Mouse (Mus musculus) layer of hippocampus, postnatal 14 days (tissue): Measurements from ENCODE around the gene Espl1. TPM values are rescaled to one million over a fixed set of nuclear protein-coding genes. Genes with fewer than 3 reads are reported as not detected.

Experiments used
- DNase-seq, 2 experiments: peaks; one replicate each; pipeline ENCODE4 v3.0.0; 2021 to 2022; ENCODE audit warnings: low spot score in 2 of 2, mixed read lengths in 1 of 2
- total RNA-seq, 2 experiments: library from RNA; stranded (reverse); gene quantifications; 2 replicates each; pipeline ENCODE4 v1.2.3; 2021

Espl1 gene
- total RNA-seq, 2 experiments from 2014 or later = 1.6 to 1.7 TPM

GRCm38 (mm10) chr15:102273982-102274716, 21.9 kb upstream of the Espl1 start:
- no peak for DNase-seq

DNA sequence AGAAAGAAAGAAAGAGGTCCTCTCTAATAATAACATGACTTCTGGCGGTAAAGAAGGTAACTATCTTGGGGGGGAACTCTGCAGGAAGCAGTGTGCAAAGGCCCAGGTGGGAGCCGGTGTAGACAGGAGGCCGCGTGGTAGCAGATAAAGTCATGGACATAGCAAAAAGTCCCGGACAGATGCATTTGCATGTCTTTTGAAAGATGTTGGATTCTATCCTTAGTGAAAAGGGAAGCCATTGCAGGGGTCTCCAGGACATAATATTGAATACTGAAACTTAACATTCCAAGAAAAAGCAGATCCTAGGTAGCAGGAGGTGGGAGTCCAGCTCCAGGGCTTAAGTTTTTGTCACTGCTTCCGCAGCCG, 17.4 kb upstream of the Espl1 start:
- no peak for DNase-seq

DNA sequence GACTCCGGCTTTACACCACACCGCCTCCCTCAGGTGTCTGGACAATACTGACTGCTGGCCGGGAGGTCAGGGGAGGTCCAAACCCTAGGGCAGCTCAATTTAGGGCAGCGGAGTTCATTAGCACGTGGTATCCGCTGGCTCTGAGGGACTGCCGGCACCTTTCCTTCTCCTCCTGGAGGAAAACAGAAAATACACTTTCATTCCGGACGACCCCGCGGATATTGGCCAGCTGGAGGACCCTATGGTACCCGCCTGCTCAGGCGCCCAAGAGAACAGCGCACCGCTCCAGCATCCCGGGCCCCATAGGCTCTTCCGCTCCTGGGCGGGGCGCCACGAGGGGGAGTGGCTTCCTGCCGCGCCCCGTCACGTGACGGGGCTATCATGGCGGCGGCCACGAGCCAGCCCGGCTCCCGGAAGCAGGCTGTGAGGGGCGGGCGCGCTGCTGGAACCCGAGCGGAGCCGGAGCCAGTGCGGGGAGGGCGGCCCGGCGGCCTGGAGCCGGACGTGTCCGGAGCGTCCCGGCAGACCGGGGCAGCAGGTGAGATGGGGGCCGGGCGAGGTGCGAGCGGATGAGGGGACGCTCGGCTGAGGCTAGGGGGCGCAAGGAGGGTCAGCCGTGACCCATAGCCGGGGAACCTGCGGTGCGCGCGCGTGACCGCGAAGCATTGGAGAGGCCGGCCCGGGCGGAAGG, 16.8 kb upstream of the Espl1 start, which contains the start of gene Mfsd5:
Gene Mfsd5, plus strand, starts transcription at position 363 of the 691 bp plus-strand sequence.
- DNase-seq = peak; percentile 85 to 86

DNA sequence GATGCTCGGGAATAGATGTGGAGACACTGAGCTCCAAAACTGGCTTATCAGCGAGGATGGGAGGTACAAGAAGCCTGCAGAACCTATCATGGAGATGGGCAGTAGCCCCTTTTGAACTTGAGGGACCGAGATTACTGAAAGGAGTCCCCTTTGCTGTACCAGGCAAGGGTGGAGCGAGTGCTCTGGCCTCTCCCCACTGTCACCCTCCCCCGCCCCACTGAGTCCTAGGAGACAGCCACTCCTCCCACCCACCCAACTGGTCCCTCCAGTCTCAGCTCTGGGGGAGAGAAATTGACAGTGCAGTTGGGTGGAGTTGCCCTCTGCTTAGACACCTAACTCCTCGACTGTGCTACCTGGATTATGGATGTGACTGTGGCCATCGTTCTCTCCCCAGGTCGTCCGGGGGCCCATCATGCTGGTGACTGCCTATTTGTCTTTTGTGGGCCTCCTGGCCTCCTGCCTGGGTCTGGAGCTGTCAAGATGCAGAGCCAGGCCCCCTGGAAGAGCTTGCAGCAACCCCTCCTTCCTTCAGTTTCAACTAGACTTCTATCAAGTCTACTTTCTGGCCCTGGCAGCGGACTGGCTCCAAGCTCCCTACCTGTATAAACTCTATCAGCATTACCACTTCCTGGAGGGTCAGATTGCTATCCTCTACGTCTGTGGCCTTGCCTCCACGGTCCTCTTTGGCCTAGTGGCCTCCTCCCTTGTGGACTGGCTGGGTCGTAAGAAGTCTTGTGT, 16.1 kb upstream of the Espl1 start:
- no peak for DNase-seq

- no peak for DNase-seq
Measured at GRCm38 (mm10) chr15:102280623-102281022, 15.4 kb upstream of the Espl1 start.

DNA sequence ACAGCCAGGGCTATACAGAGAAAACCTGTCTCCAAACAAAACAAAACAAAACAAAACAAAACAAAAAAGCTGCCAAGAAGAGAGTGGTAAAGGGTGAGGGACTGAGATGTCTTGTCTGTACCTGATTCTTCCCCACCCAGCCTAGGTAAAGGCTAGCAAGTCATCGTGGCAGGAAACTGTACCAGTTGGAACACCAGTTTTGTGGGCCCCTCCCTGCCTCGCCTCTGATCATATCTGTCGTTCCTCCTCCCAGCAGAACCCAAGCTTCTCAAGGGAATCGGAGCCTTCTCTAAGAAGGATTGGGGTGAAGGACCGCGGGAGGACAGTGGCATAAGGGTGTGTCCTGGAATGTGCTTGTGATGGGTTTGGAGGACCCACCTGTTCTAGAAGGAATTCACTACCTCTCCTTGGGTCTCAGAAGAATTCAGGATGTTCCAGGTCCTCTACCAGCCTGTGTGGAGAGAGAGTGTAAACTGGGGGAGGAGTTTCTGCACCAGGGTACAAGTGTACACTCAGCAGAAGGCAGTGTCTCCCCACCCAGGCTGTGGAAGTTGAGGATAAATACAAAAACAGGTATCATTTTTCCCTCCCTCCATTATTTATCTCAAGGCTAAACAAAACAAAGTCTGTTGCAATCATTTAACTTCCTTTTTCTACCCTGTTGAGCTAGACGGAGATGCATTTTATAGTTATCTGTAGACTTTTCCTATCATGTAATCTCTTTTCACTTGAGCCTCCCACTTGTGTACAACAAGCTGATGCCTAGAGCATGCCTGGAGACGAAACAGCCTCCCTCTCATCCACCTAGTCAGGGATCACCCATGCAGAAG, 13.4 kb upstream of the Espl1 start:
- no peak for DNase-seq

DNA sequence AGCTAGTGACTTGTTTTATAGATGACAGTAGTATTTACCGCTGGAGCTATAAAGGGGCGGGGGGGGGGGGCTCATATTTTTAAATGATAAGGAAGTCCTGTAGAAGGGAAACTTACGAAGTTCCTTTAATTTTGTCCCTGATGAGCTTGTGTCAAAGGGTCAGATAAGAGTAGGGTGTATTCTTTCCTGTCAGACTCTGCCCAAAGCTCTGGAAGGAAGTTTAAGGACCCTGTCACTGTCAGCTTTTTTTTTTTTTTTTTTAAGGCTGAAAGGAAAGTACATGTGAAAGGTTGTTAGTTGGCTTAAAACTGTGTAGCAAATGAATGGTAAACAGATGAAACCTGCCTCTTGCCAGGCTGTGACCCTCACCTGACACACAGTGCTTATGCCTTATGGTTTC, 12.4 kb upstream of the Espl1 start:
- DNase-seq = no peak

DNA sequence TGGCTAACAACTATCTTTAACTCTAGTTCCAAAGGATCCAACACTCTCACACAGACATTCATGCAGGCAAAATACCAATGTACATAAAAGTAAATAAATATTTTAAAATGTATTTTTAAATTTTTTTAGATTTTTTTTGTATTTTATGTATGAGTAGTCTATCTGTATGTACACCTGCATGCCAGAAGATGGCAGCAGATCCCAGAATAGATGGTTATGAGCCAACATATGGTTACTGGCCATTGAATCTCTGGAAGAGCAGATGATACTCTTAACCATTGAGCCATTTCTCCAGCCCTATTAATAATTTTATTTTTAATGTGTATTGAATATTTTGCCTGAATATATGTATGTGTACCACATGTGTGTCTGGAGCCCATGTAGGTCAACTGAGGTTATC, 8.7 kb upstream of the Espl1 start:
- no peak for DNase-seq

- DNase-seq = no peak
Measured at GRCm38 (mm10) chr15:102296368-102297006, 421 bp downstream of the Espl1 start.

GRCm38 (mm10) chr15:102302542-102302941, 6.5 kb downstream of the Espl1 start:
- DNase-seq = no peak

GRCm38 (mm10) chr15:102308717-102309116, 12.7 kb downstream of the Espl1 start:
- no peak for DNase-seq

DNA sequence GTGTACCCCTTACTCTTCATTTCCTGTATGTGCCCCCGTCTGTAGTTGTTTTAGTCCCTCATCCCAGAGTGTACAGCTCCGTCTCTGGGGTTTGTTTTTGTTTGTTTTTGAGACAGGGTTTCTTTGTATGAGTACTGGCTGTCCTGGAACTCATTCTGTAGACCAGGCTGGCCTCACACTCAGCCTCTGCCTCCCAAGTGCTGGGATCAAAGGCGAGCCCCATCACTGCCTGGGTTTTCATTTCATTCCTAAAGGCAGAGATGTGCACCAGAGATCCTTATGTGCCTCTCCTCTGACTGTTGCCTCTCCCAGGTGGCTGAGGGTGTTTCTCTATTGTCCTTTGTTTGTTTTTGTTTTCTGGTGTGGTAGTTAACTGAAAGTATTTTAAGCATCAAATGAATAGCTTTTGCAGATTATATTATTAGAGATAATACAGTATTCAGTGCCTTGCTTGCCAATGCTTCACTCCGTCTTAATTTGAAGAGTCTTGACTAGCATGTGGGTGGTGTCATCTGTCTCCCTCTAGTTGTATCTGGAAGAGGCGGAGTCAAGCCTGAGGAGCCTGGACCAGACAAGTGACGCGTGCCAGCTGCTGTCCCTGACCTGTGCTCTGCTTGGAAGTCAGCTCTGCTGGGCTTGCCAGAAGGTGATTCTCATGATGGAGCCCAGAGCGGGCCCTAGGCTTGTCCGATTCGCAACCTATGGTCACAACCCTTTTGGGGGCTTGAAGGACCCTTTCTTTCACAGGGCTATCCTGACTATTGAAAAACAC, 14.2 kb downstream of the Espl1 start:
- DNase-seq = no peak

GRCm38 (mm10) chr15:102311489-102311888, 15.4 kb downstream of the Espl1 start:
- no peak for DNase-seq

DNA sequence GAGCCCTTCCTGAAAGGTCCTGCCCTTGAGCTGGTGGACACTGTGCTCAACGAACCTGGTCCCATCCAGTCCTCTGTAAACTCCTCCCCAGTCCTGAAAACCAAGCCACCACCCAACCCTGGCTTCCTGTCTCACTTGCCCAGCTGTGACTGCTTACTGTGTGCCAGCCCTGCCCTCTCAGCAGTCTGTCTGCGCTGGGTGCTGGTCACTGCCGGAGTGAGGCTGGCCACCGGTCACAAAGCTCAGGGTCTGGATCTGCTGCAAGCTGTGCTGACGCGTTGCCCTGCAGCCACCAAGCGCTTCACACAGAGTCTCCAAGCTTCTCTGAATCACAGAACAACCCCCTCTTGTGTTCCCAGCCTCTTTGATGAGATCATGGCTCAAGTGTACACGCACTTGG, 19.2 kb downstream of the Espl1 start:
- DNase-seq = peak in 1 of 2 experiments; percentile 40

DNA sequence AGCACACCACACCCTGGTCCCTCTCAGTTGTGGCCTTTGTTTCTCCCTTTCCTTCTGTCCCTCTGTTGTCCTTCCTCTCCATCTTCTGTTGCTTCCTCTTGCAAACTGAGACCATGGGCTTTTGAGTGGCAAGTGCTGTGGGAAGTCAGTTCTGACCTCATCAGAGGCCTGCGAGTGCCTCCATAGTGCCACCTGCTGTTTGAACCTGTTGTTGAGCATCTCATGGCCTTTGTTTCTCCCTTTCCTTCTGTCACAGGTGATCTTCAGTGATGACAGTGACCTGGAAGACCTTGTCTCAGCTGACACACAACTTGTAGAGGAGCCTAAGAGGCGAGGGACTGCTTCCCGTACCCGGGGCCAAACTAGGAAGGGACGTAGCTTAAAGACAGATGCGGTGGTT, 20.2 kb downstream of the Espl1 start:
- peak; percentile 46 to 62 for DNase-seq

GRCm38 (mm10) chr15:102324654-102325473, 28.8 kb downstream of the Espl1 start:
- no peak for DNase-seq

GRCm38 (mm10) chr15:102326022-102326576, 30.0 kb downstream of the Espl1 start, which contains the start of gene Pfdn5:
Pfdn5 (plus strand) TSS chr15:102326116.
- DNase-seq = peak; percentile 84 to 88

- no peak for DNase-seq
Measured at GRCm38 (mm10) chr15:102326892-102327291, 30.8 kb downstream of the Espl1 start.

GRCm38 (mm10) chr15:102331610-102332015, 35.5 kb downstream of the Espl1 start, which contains the start of gene Myg1:
Myg1 (plus strand) TSS chr15:102331709.
- peak; percentile 80 to 85 for DNase-seq
